Mouse (Mus musculus): Measurements from ENCODE around the gene Ube2l3. TPM values are rescaled to one million over a fixed set of nuclear protein-coding genes. Genes with fewer than 3 reads are reported as not detected.

The Ube2l3 gene
- total and polyA plus RNA-seq, 2 experiments from 2014 or later: 108 to 310 TPM

DNA sequence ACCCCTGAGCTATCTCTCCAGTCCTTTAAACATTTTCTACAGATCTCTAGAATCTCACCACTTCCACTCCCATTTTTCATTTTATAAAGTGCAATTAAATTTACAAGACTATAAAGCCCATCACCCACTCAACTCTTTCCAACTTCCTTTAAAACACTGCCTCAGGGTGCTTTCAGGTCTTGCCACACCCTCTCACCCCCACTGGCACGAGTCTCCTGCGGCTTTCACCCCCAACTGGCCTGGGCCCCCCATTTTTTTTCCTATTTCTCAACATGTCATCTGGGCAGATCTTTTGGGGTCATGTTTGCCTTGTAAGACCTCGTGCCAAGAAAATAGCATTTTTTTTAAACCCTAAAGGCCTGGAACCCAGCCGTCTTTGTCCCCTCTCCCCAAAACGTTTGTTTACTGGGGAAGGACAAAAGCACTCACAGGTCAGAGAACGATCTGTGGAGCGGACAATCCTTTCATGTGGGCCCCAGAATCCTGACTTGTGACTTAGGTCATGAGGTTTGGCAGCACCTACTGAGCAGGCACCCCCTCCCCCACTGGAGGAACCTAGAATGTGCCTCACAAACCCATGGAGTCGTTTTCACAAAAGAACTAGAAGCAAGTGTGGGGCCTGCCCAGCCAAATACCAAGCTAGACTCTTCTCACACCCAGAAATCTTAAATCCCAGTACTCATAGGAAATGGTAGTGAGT lies 14.6 kb upstream of the Ube2l3 start:
- Histone ChIP-seq H3K27ac (ENCODE audit: low read depth, low read length) (no peak overlapping the region), H3K4me3 (ENCODE audit: low read depth, low read length) (no peak overlapping the region), H3K4me2 (ENCODE audit: low read depth, low read length, poor library complexity, severe bottlenecking) (no peak overlapping the region), H3K9ac (replicated peaks; ENCODE audit: low read length, poor library complexity, severe bottlenecking) (no peak overlapping the region), H3K36me3 (ENCODE audit: insufficient read depth, low read length) (no peaks in the 10 kb centered on the region), H3K9me3 (ENCODE audit: low read length) (no peaks in the 10 kb centered on the region), H3K4me1 (ENCODE audit: insufficient read depth, low read length) (no peaks in the 10 kb centered on the region), H3K27me3 (ENCODE audit: insufficient read depth, low read length) (no peaks in the 10 kb centered on the region)
- ATAC-seq (ENCODE audit: low FRiP score) (no peak), DNase-seq (ENCODE audit: low spot score) (no peak)
- WGBS: 70% methylated on average over 8 of the region's 8 CpGs
- no peak for TF ChIP-seq CTCF (IDR thresholded peaks at IDR 0.05)

- TF ChIP-seq CTCF (IDR thresholded peaks at IDR 0.05): peak; percentile 90
- Histone ChIP-seq H3K9ac (replicated peaks; ENCODE audit: low read length, poor library complexity, severe bottlenecking) (peak overlapping the region; percentile 74; the same call in 1 of the 2 replicates), H3K4me2 (ENCODE audit: low read depth, low read length, poor library complexity, severe bottlenecking) (peak overlapping the region; percentile 96), H3K27ac (ENCODE audit: low read depth, low read length) (peak overlapping the region; percentile 85; the same call in 1 of the 2 replicates), H3K4me1 (ENCODE audit: insufficient read depth, low read length) (0 out of 2 replicates have a peak, but pooled peaks cover 4% of the 10 kb centered on the region), H3K27me3 (ENCODE audit: insufficient read depth, low read length) (no peaks in the 10 kb centered on the region), H3K9me3 (ENCODE audit: low read length) (no peaks in the 10 kb centered on the region), H3K4me3 (ENCODE audit: low read depth, low read length) (peak overlapping the region; percentile 69), H3K36me3 (ENCODE audit: insufficient read depth, low read length) (no peaks in the 10 kb centered on the region)
- ATAC-seq (ENCODE audit: low FRiP score) (peak; percentile 81), DNase-seq (ENCODE audit: low spot score) (peak; percentile 92)
- 7% methylated on average over 48 of the region's 48 CpGs for WGBS
Measured at GRCm38 (mm10) chr16:17209981-17210838, 7.8 kb upstream of the Ube2l3 start.

DNA sequence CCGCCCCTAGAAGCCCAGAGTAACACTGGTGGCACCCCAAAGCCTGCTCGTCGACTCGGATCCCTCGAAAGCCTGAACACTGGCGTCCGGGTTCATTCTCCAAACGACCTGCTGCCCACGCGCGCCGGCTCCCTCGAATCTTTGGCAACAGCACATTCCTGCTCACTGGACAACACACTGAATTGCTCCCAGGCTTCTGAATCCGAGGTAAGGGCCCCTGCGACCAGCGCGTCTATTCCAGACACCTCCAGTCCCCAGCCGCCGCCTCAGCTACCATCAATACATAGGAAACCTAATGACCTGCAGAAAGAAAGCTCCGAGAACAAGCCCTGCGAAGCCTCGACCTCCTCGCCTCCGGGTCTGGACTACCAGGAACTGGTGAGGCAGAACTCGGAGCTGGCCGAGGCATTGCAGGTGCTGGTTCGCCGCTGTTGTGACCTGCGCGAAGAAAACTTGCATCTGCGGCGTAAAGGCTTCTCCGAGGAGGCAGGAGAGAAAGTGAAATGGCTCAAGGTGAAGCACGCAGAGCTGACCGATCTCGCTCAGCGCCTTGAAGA lies 7.0 kb upstream of the Ube2l3 start:
- DNase-seq (ENCODE audit: low spot score) (no peak), ATAC-seq (ENCODE audit: low FRiP score) (peak; percentile 12)

DNA sequence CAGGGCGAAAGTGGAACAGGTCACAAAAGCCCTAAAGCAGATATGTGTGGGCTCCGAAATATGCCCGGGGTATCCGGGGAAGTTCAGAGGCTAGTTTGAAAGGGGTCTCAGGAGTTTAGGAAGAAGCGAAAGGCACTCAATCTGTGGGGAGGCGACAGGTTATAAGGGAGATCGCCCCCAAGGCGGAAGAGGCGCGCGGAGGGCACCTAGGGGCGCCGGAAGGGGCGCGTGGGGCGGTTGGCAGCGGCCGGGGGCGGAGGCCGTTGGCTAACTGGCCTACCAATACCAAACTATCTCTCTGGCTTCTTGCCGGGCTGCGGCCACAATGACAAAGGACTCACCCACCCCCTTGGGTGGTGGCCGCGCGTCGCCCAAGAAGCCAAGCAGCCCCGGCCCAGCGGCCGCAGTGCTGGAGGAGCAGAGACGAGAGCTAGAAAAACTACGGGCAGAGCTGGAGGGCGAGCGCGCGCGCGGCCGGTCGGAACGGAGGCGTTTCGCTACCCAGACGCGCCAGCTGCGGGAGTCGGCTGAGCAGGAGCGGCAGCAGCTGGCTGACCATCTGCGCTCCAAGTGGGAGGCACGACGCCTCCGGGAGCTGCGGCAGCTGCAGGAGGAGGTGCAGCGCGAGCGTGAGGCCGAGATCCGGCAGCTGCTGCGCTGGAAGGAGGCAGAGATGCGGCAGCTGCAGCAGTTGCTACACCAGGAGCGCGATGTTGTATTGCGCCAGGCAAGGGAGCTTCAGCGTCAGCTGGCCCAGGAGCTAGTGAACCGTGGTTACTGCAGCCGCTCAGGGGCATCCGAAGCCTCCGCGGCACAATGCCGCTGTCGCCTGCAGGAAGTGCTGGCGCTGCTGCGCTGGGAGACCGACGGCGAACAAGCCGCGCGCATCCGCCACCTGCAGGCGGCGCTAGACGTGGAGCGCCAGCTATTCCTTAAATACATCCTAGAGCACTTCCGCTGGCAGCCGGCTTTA lies 6.2 kb upstream of the Ube2l3 start, which contains the start of gene Rimbp3:
TSS of gene Rimbp3 (plus strand) at position 215 of the 973 bp plus-strand sequence.
- peak; percentile 88 for TF ChIP-seq CTCF (IDR thresholded peaks at IDR 0.05)
- peak; percentile 80 for ATAC-seq (ENCODE audit: low FRiP score)
- WGBS: under 1% methylated on average over 79 of the region's 85 CpGs
- H3K27me3 ChIP-seq (ENCODE audit: insufficient read depth, low read length): no peaks in the 10 kb centered on the region
- peak within 1 kb of the TSS; percentile 74 for H3K9ac ChIP-seq (replicated peaks; ENCODE audit: low read length, poor library complexity, severe bottlenecking)
- no peaks in the 10 kb centered on the region for H3K9me3 ChIP-seq (ENCODE audit: low read length)
- no peaks in the 10 kb centered on the region for H3K36me3 ChIP-seq (ENCODE audit: insufficient read depth, low read length)
- 0 out of 2 replicates have a peak, but pooled peaks cover 4% of the 10 kb centered on the region for H3K4me1 ChIP-seq (ENCODE audit: insufficient read depth, low read length)
- H3K27ac ChIP-seq (ENCODE audit: low read depth, low read length): peak within 1 kb of the TSS; percentile 85
- DNase-seq (ENCODE audit: low spot score): peak; percentile 95
- peak within 1 kb of the TSS; percentile 96 for H3K4me2 ChIP-seq (ENCODE audit: low read depth, low read length, poor library complexity, severe bottlenecking)
- peak within 1 kb of the TSS; percentile 69 for H3K4me3 ChIP-seq (ENCODE audit: low read depth, low read length)

More for the DNA sequence above, 7.0 kb upstream of the Ube2l3 start:
- Histone ChIP-seq H3K9ac (replicated peaks; ENCODE audit: low read length, poor library complexity, severe bottlenecking) (peak overlapping the region; percentile 74), H3K4me3 (ENCODE audit: low read depth, low read length) (peak overlapping the region; percentile 69), H3K27ac (ENCODE audit: low read depth, low read length) (peak overlapping the region; percentile 85), H3K9me3 (ENCODE audit: low read length) (no peaks in the 10 kb centered on the region), H3K4me1 (ENCODE audit: insufficient read depth, low read length) (0 out of 2 replicates have a peak, but pooled peaks cover 4% of the 10 kb centered on the region), H3K36me3 (ENCODE audit: insufficient read depth, low read length) (no peaks in the 10 kb centered on the region), H3K4me2 (ENCODE audit: low read depth, low read length, poor library complexity, severe bottlenecking) (peak overlapping the region; percentile 96), H3K27me3 (ENCODE audit: insufficient read depth, low read length) (no peaks in the 10 kb centered on the region)
- under 1% methylated on average over 37 of the region's 37 CpGs for WGBS
- no peak for TF ChIP-seq CTCF (IDR thresholded peaks at IDR 0.05)

DNA sequence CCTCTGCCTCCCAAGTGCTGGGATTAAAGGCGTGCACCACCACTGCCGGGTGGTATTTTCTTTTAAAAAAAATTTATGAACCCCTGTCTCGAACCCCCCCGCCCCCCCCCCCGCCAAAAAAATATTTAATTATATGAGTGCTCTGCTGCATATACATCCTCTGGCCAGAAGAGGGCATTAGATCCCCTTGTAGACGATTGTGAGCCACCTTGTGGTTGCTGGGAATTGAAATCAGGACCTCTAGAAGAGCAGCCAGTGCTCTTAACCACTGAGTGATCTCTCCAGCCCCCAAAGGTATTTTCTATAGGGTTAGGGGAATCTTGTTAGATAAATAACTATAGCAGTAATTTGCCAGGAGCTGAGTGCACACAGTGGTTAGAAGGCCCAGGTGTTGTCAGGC lies 2.5 kb upstream of the Ube2l3 start:
- ATAC-seq (ENCODE audit: low FRiP score) (no peak), DNase-seq (ENCODE audit: low spot score) (peak; percentile 46)
- no peaks in the 10 kb centered on the region for H3K27me3 ChIP-seq (ENCODE audit: insufficient read depth, low read length)
- H3K27ac ChIP-seq (ENCODE audit: low read depth, low read length): no peak overlapping the region
- TF ChIP-seq CTCF (IDR thresholded peaks at IDR 0.05): peak; percentile 79
- H3K4me2 ChIP-seq (ENCODE audit: low read depth, low read length, poor library complexity, severe bottlenecking): no peak overlapping the region
- no peak overlapping the region for H3K9ac ChIP-seq (replicated peaks; ENCODE audit: low read length, poor library complexity, severe bottlenecking)
- peaks cover 5% of the 10 kb centered on the region; the same call in 1 of the 2 replicates for H3K4me1 ChIP-seq (ENCODE audit: insufficient read depth, low read length)
- H3K36me3 ChIP-seq (ENCODE audit: insufficient read depth, low read length): no peaks in the 10 kb centered on the region
- H3K9me3 ChIP-seq (ENCODE audit: low read length): no peaks in the 10 kb centered on the region
- 4% methylated on average over 6 of the region's 6 CpGs for WGBS
- H3K4me3 ChIP-seq (ENCODE audit: low read depth, low read length): no peak overlapping the region
